Mouse (Mus musculus): Measurements from ENCODE around the gene Spata9. TPM values are rescaled to one million over a fixed set of nuclear protein-coding genes. Genes with fewer than 3 reads are reported as not detected.
A peak's percentile ranks its signal among the peaks of the same experiment; 100 is the strongest.

Gene Spata9
- polyA plus RNA-seq, 1 experiment from 2014 or later, result 3.4 TPM

DNA sequence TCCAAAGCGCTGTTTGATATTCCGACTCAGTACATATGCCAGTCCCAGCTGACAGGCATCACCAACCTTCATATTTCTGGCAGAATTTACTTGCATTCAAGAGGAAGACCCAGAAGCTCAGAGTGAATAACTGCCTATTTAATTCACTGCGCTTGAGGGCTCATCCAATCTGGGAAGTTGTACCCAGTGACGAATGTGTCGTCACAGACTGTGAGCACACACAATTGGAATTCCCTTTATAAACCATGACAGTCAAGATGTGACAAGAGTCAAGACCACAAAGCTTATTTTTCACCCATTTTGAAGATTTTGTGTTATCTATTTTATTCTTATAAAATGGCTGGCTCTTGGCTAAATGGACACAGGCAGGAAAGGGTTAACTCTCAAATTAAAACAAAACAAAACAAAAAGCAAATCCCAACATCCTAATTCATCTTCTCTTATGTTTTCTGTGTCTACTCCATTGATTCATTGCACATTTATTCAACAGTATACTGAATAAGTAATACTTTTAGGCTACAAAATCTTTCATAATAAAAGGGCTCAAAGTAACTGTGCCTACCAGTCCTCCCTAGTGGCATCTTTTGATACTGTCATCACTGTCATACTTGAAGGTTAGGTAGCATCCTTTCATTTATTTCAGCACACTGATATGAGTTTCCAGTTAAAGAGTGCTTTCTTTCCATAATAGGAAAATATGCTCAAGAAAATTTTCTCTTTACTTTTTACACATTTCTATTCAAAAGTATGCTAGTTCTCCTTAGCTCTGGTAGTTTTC is 25.2 kb upstream of the Spata9 start:
- Histone ChIP-seq H3K9me3 (ENCODE audit: control insufficient read depth, low read length) (no peaks in the 10 kb centered on the region), H3K4me3 (ENCODE audit: low read depth, low read length) (peak overlapping the region; percentile 27), H3K27me3 (ENCODE audit: control insufficient read depth, insufficient read depth, low read length) (no peaks in the 10 kb centered on the region), H3K27ac (ENCODE audit: low read depth, low read length) (peak overlapping the region; percentile 44; the same call in 1 of the 2 replicates), H3K36me3 (ENCODE audit: control insufficient read depth, insufficient read depth, low read length) (no peaks in the 10 kb centered on the region), H3K4me1 (ENCODE audit: control insufficient read depth, insufficient read depth, low read length) (peaks cover 17% of the 10 kb centered on the region), H3K9ac (replicated peaks; ENCODE audit: low read depth, low read length) (no peak overlapping the region), H3K4me2 (ENCODE audit: low read depth, low read length) (peak overlapping the region; percentile 45)
- WGBS, result 43% methylated on average over 5 of the region's 5 CpGs
- peak; percentile 32 for ATAC-seq (ENCODE audit: low read depth)

DNA sequence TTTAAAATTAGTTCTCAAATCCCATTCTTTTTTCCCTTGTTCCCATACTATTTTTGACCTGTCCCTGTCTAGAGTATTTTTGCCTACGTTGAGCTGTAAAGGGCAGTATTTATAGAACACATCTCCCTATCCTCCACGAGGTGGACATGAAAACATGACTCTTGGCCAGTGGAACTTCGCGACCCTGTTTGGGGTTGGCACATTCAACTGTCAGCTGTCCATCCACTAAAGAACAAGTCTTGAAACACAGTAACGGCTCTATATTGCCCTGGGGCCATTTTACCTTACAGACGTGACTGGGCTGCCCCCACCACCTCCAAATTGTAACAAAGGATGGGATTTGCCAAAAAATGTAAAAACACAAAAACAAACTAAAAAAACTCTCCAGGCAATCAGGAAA is 24.2 kb upstream of the Spata9 start:
- ATAC-seq (ENCODE audit: low read depth), result peak; percentile 18; the same call in 1 of the 2 replicates
- peak overlapping the region; percentile 95 for H3K9ac ChIP-seq (replicated peaks; ENCODE audit: low read depth, low read length)
- peak overlapping the region; percentile 98 for H3K27ac ChIP-seq (ENCODE audit: low read depth, low read length)
- 0% methylated on average over 6 of the region's 6 CpGs for WGBS
- H3K4me1 ChIP-seq (ENCODE audit: control insufficient read depth, insufficient read depth, low read length), result peaks cover 17% of the 10 kb centered on the region
- no peaks in the 10 kb centered on the region for H3K27me3 ChIP-seq (ENCODE audit: control insufficient read depth, insufficient read depth, low read length)
- no peaks in the 10 kb centered on the region for H3K36me3 ChIP-seq (ENCODE audit: control insufficient read depth, insufficient read depth, low read length)
- H3K4me2 ChIP-seq (ENCODE audit: low read depth, low read length), result peak overlapping the region; percentile 71
- peak overlapping the region; percentile 83 for H3K4me3 ChIP-seq (ENCODE audit: low read depth, low read length)
- H3K9me3 ChIP-seq (ENCODE audit: control insufficient read depth, low read length), result no peaks in the 10 kb centered on the region

DNA sequence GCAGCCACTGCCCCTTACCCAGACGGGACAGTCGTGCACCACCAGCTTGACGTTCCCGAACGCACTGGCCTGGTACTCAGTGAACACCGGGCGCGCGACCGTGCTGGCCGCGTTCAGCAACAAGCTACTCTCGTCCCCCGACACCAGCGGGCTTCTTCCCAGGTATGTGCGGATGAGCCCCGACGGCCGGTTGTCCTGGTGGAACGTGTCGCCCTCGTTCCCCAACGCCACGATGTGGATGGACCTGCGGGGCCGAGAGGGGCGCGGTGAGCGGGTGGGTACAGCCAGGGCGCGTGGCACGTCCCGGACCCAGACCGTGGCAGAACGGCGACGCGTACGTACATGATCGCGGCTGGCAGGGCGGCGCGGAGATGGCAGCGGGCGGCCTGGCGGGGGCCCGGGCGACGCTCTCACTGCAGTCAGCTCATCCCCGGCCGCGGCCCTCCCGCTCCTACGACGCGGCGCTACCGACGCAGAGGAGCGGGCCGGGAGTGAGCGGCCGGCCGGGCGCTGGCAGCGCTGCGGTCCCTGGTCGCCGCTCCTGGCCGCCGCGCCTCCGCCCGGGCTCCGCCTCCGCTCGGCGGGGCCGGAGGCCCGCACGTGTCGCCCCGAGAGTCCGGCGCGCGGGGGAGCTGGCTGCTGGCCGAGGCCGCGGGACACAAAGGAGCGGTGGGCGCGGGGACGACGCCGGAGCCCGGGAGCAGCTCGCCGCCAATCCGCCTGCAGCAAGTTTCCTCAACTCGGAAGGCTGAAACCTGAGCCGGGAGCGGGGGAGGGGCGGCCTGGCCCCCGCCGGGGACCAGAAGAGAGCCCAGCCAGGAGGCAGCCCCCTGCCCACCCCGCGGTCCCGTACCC is 23.5 kb upstream of the Spata9 start, which contains the start of gene Rhobtb3:
Gene Rhobtb3, minus strand, starts transcription at position 737 of the 855 bp plus-strand sequence.
- under 1% methylated on average over 101 of the region's 110 CpGs for WGBS
- Histone ChIP-seq H3K4me3 (ENCODE audit: low read depth, low read length) (peak within 1 kb of the TSS; percentile 83), H3K36me3 (ENCODE audit: control insufficient read depth, insufficient read depth, low read length) (no peaks in the 10 kb centered on the region), H3K9ac (replicated peaks; ENCODE audit: low read depth, low read length) (peak within 1 kb of the TSS; percentile 95), H3K27ac (ENCODE audit: low read depth, low read length) (peak within 1 kb of the TSS; percentile 98), H3K4me2 (ENCODE audit: low read depth, low read length) (peak within 1 kb of the TSS; percentile 71), H3K27me3 (ENCODE audit: control insufficient read depth, insufficient read depth, low read length) (no peaks in the 10 kb centered on the region), H3K4me1 (ENCODE audit: control insufficient read depth, insufficient read depth, low read length) (peaks cover 17% of the 10 kb centered on the region), H3K9me3 (ENCODE audit: control insufficient read depth, low read length) (no peaks in the 10 kb centered on the region)
- ATAC-seq (ENCODE audit: low read depth), result peak; percentile 91

DNA sequence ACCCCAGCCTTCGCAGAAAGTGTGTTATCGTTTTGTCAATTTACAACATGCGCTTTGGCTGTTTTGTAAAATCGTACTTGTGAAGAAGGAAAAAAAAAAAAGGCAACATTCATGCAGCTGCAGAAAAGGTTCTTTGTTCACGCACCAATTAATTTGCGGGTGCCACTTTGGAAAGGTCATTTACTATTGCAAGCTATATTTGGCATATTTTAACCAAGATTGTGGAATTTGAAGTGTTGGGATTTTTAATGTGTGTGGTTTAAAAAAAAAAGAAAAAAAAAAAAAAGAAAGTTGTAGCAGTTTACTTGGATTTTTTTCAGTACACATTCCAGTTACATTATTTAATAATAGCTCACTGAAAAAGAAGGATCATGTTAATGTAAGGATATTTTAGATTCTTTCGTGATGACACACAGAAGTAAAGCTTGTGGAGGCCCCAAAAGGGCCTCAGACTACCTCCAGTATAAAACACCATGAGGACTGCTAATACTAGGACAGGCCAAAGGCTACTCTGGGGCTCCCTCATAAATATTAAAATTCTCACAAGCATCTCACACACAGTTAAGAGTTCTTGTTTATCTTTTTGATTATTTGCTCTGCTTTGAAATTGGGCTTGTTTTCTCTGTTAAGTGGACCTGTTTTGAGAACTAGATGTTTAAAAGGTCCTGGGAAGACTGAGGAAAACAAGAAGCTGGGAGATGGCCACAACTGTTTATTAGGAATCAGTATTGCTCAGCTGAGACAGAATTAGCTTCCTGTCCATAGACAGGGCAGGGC is 22.7 kb upstream of the Spata9 start:
- no peaks in the 10 kb centered on the region for H3K9me3 ChIP-seq (ENCODE audit: control insufficient read depth, low read length)
- 3% methylated on average over 7 of the region's 7 CpGs for WGBS

DNA sequence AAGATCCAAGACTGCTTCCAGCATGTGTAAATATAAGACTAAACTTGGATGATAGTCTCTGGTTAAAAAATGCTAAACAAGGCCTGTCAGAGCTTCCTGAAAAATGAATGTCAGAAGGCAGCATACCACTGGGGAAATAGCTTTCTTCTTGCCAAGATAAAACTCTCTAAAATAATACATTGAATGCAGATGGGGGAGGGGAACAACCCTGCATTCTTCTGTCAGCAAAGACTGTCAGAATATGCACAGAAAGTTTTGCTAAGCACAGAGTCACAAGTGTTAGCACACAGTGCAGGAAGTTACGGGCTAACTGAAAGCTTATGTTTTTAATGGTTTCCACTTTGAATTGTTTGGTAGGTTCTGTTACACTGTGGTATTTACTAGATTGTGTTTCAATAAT is 16.7 kb upstream of the Spata9 start:
- Histone ChIP-seq H3K4me3 (ENCODE audit: low read depth, low read length) (no peak overlapping the region), H3K9me3 (ENCODE audit: control insufficient read depth, low read length) (no peaks in the 10 kb centered on the region), H3K4me2 (ENCODE audit: low read depth, low read length) (no peak overlapping the region), H3K9ac (replicated peaks; ENCODE audit: low read depth, low read length) (no peak overlapping the region), H3K4me1 (ENCODE audit: control insufficient read depth, insufficient read depth, low read length) (no peaks in the 10 kb centered on the region), H3K27ac (ENCODE audit: low read depth, low read length) (no peak overlapping the region), H3K27me3 (ENCODE audit: control insufficient read depth, insufficient read depth, low read length) (no peaks in the 10 kb centered on the region), H3K36me3 (ENCODE audit: control insufficient read depth, insufficient read depth, low read length) (no peaks in the 10 kb centered on the region)
- 84% methylated on average over 1 of the region's 1 CpGs for WGBS
- ATAC-seq (ENCODE audit: low read depth), result no peak

More for the DNA sequence above, 22.7 kb upstream of the Spata9 start:
- peak overlapping the region; percentile 98 for H3K27ac ChIP-seq (ENCODE audit: low read depth, low read length)
- H3K4me3 ChIP-seq (ENCODE audit: low read depth, low read length), result peak overlapping the region; percentile 83
- no peaks in the 10 kb centered on the region for H3K36me3 ChIP-seq (ENCODE audit: control insufficient read depth, insufficient read depth, low read length)
- no peak for ATAC-seq (ENCODE audit: low read depth)
- no peaks in the 10 kb centered on the region for H3K27me3 ChIP-seq (ENCODE audit: control insufficient read depth, insufficient read depth, low read length)
- peak overlapping the region; percentile 71 for H3K4me2 ChIP-seq (ENCODE audit: low read depth, low read length)
- peaks cover 17% of the 10 kb centered on the region for H3K4me1 ChIP-seq (ENCODE audit: control insufficient read depth, insufficient read depth, low read length)
- H3K9ac ChIP-seq (replicated peaks; ENCODE audit: low read depth, low read length), result peak overlapping the region; percentile 95

DNA sequence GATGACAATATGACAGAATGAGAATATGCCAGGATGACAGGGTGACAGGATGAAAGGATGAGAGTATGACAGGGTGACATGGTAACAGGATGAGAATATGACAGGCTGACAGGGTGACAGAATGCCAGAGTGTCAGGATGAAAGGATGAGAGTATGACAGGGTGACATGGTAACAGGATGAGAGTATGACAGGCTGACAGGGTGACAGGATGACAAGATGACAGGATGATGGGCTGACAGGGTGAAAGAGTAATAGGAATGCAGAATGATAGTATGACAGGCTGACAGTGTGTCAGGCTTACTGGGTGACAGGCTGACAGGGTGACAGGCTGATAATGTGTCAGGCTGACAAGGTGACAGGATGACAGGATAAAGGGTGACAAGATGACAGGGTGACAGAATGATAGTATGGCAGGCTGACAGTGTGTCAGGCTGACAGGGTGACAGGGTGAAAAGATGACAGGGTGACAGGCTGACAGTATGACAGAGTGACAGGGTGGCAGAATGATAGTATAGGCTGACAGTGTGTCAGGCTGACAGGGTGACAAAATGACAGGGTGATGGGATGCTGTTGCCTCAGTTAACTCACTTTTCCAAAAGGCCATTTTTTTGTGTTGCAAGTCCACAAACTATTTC is 11.5 kb upstream of the Spata9 start:
- Histone ChIP-seq H3K27ac (ENCODE audit: low read depth, low read length) (no peak overlapping the region), H3K27me3 (ENCODE audit: control insufficient read depth, insufficient read depth, low read length) (no peaks in the 10 kb centered on the region), H3K4me1 (ENCODE audit: control insufficient read depth, insufficient read depth, low read length) (no peaks in the 10 kb centered on the region), H3K36me3 (ENCODE audit: control insufficient read depth, insufficient read depth, low read length) (no peaks in the 10 kb centered on the region), H3K4me2 (ENCODE audit: low read depth, low read length) (no peak overlapping the region), H3K9me3 (ENCODE audit: control insufficient read depth, low read length) (no peaks in the 10 kb centered on the region), H3K9ac (replicated peaks; ENCODE audit: low read depth, low read length) (no peak overlapping the region), H3K4me3 (ENCODE audit: low read depth, low read length) (no peak overlapping the region)
- no peak for ATAC-seq (ENCODE audit: low read depth)

DNA sequence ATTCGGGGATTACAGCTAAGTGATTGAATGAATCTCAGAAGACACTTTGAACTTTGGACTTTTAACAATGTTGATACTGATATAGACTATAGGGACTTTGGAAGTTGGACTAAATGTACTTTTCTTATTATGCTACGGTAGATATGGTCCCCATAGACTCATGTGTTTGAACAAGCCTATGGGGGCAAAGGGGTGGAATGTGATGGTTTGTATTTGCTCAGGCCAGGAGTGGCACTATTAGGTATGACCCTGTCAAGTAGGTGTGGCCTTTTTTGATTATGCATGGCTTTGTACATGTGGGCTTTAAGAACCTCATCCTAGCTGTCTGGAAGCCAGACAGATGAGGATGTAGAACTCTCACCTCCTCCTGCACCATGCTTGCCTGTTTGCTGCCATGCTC is 7.5 kb downstream of the Spata9 start:
- ATAC-seq (ENCODE audit: low read depth), result no peak
- Histone ChIP-seq H3K4me3 (ENCODE audit: low read depth, low read length) (no peak overlapping the region), H3K4me2 (ENCODE audit: low read depth, low read length) (no peak overlapping the region), H3K27ac (ENCODE audit: low read depth, low read length) (no peak overlapping the region), H3K27me3 (ENCODE audit: control insufficient read depth, insufficient read depth, low read length) (no peaks in the 10 kb centered on the region), H3K4me1 (ENCODE audit: control insufficient read depth, insufficient read depth, low read length) (no peaks in the 10 kb centered on the region), H3K9ac (replicated peaks; ENCODE audit: low read depth, low read length) (no peak overlapping the region), H3K9me3 (ENCODE audit: control insufficient read depth, low read length) (no peaks in the 10 kb centered on the region), H3K36me3 (ENCODE audit: control insufficient read depth, insufficient read depth, low read length) (no peaks in the 10 kb centered on the region)
- 88% methylated on average over 2 of the region's 2 CpGs for whole genome bisulfite sequencing

DNA sequence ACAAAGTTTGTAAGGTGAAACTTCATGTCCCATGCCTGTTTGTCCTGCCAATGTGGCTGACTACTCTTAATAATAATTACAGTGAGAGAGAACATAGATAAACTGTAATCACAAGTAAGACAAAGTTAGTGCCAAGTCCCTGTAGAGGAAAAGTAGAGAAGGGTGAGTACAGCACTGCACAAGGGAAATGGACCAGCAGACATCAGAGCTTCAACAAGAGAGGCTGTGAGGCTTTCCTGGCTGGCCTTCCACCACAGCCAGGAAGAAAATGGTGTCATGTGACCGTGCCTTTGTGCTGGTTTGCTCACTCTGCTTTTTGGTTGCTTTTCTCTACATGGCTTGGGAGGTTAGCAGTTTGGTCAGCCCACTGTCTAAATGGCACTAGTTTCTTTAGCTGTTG is 8.7 kb downstream of the Spata9 start:
- Histone ChIP-seq H3K36me3 (ENCODE audit: control insufficient read depth, insufficient read depth, low read length) (no peaks in the 10 kb centered on the region), H3K4me1 (ENCODE audit: control insufficient read depth, insufficient read depth, low read length) (no peaks in the 10 kb centered on the region), H3K27ac (ENCODE audit: low read depth, low read length) (no peak overlapping the region), H3K4me2 (ENCODE audit: low read depth, low read length) (no peak overlapping the region), H3K4me3 (ENCODE audit: low read depth, low read length) (no peak overlapping the region), H3K27me3 (ENCODE audit: control insufficient read depth, insufficient read depth, low read length) (no peaks in the 10 kb centered on the region), H3K9ac (replicated peaks; ENCODE audit: low read depth, low read length) (no peak overlapping the region), H3K9me3 (ENCODE audit: control insufficient read depth, low read length) (no peaks in the 10 kb centered on the region)
- ATAC-seq (ENCODE audit: low read depth), result no peak
- 67% methylated on average over 1 of the region's 1 CpGs for WGBS
